Mouse (Mus musculus) lung, postnatal 10 days (tissue): ENCODE data around the gene Rab5if.
"Not testable (repeated sequence)": the region's sequence is repeated elsewhere in the genome, so short reads cannot be mapped to it uniquely, and the experiment has no call there.

ENCODE experiments used
- DNase-seq: peaks from one replicate; pipeline ENCODE4 v3.0.0; 2021

The Rab5if gene

GRCm38 (mm10) chr2:156892240-156892639 lies 29.3 kb downstream of the Rab5if start:
- DNase-seq: no peak

DNA sequence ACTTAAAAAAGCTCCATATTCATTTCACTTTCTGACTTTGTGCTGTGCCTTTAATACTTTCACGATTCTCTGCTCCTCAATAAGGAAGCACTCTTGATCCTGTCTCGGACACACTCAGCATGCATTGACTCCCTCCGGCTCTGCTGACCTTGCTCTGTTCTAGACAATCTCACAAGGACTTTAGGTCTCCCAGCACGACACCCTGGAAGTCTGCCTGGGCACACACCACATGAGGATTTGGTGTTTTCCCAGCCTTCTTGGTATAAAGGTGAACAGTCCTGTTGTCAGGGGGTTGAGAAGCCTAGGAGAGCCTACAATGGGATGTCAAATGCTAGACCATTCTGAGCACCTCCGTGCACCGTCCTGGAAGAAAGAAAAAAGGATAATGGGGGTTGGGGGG lies 29.9 kb downstream of the Rab5if start:
- no peak for DNase-seq

DNA sequence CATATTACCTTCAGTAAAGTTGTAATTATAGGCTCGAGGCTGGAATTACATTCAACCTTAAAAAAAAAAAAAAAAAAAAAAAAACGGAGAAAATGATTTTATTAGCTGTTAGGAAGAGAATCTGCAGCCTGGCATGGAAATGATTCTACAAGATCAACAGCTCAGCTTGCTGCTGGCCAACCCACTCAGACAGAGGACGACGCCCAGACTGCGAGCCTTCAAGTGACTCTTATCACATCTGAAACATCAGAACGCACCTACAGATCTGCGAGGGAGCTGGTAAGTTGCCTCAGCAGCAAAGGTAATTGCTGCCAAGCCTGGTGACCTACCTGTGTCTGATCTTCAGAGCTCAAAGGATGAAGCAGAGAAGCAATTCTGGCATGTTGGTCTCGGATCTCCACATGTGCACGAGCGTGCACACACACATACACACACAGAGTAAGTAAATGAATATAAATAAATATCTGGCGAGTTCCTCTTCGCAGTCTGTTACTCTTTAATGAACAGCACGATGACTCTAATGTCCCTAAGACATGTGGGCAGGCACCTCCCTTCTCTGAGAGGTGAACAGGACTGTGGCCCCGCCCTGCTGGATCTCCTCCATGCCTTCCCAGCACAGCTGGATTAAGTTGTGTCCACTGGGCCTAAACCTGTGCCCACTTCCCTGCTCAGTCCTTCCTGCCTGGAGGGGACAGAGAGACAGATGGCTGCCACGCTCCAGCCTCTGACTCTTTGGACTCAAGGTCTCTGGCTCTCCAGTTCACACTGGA lies 31.8 kb downstream of the Rab5if start:
- no peak for DNase-seq

- DNase-seq: no peak
These were observed 33.5 kb downstream of the Rab5if start for GRCm38 (mm10) chr2:156896384-156896914.

- no peak for DNase-seq
These were observed 34.1 kb downstream of the Rab5if start for GRCm38 (mm10) chr2:156897034-156897433.

DNA sequence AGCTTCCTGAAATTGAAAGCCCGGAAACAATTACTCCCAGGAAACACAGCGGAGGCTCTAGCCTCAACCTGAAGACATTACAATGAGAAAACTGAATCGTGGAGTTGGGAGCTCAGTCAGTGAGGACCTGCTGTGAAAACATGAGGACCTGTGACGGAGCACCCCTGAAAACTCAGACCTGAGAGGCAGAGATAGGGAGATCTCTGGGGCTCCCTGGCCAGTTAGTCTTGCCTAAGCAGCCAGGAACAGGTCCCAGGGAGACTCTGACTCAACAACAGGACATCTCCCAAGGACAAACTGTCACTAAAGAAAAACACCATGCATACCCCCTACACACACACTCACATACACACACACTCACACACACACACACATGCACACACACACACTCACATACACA lies 35.4 kb downstream of the Rab5if start:
- no peak for DNase-seq

- no peak for DNase-seq
These were observed 36.3 kb downstream of the Rab5if start for GRCm38 (mm10) chr2:156899184-156899583.

- DNase-seq: no peak
These were observed 38.4 kb downstream of the Rab5if start for GRCm38 (mm10) chr2:156901344-156901743.

DNA sequence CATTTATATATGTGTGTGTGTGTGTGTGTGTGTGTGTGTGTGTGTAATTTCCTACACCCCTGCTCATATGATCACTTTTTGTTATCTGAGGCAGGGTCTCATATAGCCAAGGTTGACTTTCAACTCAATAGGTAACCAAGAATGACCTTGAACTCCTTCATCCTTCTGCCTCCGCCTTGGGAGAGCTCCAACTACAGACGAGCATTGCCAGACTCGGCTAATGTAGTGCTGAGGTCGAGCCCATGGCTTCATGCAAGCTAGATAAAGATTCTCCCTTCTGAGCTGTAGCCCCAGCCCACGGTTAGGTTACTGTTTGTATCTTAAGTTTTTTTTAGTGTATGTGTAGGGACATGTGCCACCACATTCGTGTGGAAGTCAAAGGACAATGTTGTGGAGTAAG lies 39.0 kb downstream of the Rab5if start:
- DNase-seq: no peak

DNA sequence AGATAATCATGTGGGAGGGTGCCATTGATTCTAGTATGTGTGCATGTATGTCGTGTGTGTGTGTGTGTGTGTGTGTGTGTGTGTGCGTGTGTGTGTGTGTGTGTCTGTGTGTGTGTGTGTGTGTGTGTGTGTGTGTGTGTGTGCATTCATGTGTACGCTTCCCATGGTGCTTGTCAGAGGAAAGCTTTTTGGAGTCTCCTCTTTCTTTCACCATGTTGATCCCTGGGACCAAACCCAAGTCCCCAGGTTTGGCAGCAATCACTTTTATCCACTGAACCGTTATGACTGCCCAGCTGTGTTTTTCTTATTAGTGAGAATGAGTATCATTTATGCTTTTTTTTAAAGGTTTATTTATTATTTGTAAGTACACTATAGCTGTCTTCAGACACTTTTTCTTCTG lies 39.5 kb downstream of the Rab5if start:
- DNase-seq: not testable (repeated sequence)

DNA sequence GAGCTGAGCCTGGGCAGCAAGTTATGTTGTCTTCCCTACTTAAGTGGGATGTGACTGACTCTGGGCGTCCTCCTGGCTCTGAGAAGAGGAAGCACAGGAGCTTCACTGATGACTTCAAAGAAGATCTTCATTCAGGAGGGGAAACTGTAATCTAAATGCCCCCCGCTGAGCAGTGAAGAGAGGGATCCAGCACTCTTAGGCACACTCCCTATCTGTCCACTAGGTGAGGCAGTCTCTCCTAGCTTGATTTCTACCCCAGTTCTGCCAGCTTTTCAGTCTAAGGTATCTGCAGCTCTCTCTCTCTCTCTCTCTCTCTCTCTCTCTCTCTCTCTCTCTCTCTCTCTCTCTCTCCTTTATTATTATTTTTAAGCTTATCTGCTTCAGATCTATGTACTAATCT lies 40.4 kb downstream of the Rab5if start:
- DNase-seq: no peak

GRCm38 (mm10) chr2:156904976-156905717 lies 42.2 kb downstream of the Rab5if start:
- peak; percentile 87 for DNase-seq

DNA sequence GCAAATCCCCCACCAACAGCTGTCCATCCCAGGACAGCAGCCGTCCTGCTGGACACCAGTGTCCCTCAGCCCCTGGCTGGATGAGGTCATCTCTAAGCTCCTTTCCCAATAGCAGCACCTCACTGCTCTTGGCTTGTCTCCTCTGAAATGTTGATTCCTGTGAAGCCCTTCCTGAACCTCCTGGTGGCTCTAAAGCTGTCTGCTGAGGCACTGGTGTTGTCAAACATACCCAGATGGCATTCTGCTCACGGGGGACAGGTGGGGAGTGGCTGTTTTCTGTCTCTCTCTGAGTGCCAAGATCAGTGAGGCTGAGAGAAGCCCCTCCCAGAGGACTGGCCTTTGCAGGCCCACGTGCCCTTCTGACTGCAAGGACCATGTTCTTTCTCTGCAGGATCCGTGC lies 43.0 kb downstream of the Rab5if start:
- not testable (repeated sequence) for DNase-seq

GRCm38 (mm10) chr2:156913191-156913590 lies 50.3 kb downstream of the Rab5if start:
- no peak for DNase-seq

DNA sequence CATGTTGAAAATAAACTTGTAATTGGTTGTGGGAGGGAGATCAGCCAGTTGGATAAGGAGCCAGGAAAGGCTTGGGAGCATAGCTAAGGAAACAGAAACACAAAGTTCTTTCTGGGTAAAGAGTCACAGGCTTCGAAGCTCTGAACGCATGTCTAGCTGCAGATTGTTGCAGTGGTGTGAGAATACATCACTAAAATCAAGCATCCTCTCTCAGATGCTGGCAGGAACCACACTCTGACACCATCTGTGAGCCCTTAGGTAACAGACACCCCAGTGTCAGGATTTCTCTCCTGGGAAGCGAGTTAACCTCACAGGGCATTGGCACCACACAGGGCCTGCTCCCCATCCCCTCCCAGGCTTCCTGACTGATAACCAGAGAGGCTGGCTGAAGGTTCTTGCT lies 52.6 kb downstream of the Rab5if start:
- no peak for DNase-seq

DNA sequence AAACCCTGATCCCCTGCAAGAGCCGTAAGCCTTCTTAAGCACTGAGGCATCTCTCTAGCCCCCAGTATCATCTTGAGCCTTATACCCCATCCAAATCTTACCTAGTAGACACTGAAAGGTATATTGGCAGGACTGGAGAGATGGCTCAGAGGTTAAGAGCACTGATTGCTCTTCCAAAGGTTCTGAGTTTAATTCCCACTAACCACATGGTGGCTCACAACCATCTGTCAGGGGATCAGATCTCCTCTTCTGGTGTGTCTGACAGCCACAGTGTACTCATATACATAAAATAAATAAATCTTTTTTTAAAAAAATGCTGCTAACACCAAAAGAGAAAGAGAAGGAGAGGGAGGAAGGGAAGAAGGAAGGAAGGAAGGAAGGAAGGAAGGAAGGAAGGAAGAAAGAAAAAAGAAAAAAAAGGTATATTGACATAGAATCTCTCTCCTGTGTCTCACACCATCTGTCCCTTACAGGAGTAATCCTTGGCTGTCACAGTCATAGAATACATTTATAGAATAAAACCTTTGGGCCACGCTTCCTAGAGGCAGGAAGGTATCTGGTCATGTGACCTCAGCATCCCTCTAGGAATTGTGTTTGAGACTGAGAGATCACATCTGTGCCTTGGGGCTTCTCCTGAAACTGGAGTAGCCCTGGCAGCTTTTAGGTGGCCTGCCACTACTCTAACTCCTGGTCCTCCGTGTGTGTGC lies 53.6 kb downstream of the Rab5if start:
- DNase-seq: no peak

GRCm38 (mm10) chr2:156918562-156918961 lies 55.6 kb downstream of the Rab5if start:
- no peak for DNase-seq

DNA sequence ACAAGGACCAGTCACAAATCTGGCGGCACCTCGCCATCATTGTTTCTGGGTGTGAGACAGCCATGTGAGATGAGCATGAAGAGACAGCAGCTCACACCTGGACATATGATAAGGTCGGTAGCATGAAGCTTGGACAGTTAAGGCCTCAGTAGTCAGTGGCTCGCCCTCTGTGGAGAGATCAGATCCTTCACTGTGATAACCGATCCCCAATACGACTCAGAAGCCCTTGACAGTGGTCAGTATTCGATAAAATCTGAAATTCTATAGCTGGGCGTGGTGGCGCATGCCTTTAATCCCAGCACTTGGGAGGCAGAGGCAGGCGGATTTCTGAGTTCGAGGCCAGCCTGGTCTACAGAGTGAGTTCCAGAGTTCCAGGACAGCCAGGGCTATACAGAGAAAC lies 56.3 kb downstream of the Rab5if start:
- not testable (repeated sequence) for DNase-seq

- DNase-seq: no peak
These were observed 56.9 kb downstream of the Rab5if start for GRCm38 (mm10) chr2:156919796-156920195.

GRCm38 (mm10) chr2:156923057-156923456 lies 60.1 kb downstream of the Rab5if start:
- DNase-seq: no peak
